Mouse (Mus musculus) ZHBTc4 (cell line): ENCODE results near the gene Unc5cl.
A peak's percentile ranks its signal among the peaks of the same experiment; 100 is the strongest.

Source experiments
- DNase-seq: peaks from one replicate; pipeline ENCODE4 v3.0.0-alpha.2; 2011; ENCODE audit warnings: low read depth, low spot score

Unc5cl gene

DNA sequence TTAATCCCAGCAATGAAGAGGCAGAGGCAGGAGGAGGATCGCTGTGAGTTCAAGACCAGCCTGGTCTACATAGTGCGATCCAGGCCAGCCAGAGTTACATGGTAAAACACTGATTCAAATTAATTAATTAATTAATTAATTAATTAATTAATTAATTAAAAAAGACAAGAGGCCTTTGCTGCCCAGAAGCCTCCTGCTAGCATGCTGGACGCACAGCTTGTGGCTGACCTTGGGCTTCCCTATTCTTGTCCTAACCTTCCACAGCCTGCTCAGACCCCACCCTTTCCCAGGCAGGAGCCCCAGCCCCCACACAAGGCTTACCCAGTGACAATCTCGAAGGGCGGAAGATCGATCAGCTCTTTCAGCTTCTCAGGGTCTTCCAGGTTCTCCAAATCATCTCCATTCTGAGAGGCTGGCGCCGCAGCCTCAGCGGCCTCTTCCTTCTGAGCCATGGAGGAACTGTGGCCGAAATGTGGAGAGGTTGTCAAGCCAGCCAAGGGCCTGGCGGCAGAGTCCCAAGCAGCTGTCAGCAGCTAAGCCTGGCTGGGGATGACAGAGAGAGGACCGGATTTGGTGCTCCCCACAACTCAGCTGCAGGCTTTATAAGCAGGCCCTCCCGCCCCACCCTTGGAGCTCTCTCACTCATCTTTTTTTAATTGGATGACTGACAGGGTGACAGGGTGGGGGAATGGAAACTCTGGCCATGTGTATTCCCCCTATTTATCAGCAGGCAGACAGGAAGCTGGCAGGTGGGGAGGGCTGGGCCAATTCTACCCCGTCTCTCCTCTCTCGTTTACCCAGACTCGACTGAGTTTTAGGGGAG, 22.3 kb upstream of the Unc5cl start, which contains the start of gene Apobec2:
Gene Apobec2, minus strand, starts transcription at position 773 of the 823 bp plus-strand sequence.
- peak; percentile 62 for DNase-seq

DNA sequence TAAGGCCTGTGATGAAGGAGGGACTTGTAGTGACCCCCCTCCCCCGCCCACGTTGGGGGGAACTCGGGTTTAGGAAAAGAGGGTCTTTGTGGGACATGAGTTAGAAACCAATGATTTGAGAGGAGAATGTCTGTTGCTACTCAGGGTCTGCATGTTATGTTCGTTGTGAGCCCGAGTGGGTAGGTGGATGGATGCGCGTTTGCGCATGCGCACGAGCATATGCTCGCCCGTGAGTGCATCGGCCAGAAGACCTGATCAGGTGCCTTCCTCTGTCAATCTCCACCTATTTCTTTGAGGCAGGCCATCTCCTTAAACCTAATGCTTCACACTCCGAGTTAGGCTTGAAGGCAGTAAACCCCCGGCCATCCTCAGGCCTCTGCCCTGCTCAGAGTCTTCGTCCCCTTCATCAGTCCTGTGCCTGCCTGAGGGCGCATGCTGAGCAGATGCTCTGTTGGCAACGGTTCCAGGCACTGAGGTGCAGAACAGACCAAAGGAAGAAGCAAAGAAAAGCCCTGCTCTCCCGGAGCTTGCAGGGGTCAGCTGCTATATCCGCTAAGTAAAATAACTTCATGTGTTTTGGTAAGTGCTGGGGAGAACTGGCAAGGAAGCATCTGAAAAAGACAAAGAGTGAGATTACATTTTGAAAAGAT, 21.6 kb upstream of the Unc5cl start:
- peak; percentile 68 for DNase-seq

DNA sequence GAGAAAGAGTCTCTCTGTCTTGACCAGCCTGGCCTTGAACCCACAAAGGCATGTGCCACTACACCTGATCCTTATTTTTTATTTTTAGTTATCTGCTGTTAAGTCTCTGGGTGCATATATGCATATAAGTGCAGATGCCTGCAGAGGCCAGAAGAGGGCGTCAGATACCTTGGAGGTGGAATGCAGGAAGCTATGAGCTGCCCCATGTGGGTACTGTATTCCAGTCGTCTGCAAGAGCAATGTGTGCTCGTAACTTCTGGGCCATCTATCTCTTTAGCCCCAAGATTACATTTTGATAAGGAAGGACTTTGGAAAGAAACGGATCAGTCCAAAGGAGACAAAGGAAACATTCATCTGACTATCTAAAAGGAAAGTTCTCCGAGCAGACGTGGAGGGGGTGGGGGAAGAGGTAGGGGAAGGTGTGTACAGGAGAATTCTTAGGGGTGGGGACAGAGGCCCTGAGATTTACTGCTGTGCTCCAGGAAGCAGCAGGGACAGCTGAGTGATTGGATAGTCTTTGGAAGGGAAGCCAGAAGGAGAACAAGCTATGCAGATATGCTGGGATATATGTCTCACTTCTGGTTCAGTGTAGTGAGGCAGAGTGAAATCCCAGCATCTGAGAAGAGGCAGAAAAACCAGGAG, 20.9 kb upstream of the Unc5cl start:
- DNase-seq, result peak; percentile 85

DNA sequence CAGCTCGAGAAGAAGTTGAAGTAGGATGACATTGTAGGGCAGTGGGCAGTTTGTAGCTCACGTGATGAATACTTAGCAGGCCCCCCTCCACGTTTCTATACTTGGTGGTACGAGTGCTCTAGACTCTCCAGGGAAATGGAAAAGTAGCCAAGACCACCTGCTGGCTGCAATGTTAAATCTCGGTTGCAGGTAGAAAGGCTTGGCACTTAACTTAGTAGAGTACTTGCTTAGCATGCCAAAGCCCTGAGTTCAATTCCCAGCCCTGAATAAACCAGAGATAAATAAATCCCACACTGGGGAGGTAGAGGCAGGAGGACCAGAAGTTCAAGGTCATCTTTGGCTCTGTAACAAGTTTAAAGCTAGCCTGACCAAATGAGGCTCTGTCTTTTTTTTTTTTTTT, 20.2 kb upstream of the Unc5cl start:
- peak; percentile 60 for DNase-seq

DNA sequence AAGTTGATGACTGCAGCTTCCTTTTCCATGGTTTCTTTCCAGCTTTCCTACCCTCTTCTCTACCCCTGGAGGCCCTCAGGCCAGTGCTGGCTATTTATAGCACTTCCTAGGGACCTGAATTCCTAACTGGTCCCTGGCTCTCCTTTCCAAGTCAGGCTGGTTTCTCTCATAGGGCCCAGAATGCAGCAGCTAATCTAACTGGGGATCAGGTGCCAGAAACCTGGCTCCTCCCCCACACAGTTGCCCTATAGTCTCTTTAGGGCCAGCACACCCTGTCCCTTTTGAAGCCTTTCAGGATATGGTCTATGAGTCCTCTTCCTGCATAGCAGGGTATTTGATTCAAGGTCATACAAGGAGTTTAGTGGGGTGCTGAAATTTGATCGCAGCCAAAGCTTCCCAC, 18.2 kb upstream of the Unc5cl start:
- DNase-seq, result peak; percentile 48

DNA sequence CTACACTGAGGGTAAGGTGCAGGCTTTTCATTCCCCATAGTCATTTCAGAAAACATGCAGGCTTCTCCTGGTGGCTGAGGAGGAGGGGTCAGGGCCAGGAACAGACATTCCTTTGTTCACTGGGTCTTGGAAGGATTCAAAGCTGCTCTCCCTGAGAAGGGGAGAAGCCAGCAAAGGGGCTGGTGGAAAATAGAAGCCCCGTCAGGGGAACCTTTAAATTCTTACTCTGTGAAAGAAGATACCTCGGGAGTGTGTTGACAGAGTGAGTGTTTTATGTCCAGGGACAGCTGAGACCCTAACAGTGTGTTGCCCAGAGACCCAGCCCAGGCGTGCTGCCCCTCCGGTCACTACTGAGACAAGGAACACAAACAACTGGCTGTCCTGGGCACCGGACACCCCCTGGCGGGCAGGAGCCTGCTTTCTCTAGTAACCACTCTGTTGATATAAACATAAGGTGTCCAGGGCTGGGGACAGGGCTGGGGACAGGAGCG, 17.2 kb upstream of the Unc5cl start:
- no peak for DNase-seq

DNA sequence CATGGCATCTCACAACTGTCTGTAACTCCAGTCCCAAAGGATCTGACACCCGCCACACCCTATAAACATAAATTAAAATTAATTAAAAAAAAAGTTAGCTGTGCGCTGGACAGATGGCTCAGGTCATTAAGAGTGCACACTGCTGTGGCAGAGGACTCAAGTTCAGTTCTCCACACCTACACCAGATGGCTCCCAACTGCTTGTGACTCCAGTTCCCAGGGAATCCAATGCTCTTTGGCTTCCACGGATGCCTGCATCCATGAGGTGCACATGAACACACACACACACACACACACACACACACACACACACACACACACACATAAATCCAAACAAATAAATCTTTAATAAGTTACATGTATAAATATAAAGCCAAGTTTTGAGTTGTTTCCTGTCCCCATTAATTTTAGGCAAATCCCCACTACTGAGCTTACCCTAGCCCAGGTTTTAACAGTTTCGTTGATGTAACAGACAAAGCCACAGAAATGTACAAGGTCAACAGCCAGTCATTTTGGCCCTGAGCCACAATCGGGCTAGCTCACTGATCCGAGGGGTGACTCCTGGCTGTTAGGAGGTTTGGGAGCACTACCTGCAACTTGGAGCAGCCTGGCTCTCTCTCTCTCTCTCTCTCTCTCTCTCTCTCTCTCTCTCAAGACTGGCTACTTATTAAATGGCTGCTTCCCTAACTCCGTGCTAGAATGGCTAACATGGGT, 11.8 kb upstream of the Unc5cl start:
- DNase-seq, result peak; percentile 36

DNA sequence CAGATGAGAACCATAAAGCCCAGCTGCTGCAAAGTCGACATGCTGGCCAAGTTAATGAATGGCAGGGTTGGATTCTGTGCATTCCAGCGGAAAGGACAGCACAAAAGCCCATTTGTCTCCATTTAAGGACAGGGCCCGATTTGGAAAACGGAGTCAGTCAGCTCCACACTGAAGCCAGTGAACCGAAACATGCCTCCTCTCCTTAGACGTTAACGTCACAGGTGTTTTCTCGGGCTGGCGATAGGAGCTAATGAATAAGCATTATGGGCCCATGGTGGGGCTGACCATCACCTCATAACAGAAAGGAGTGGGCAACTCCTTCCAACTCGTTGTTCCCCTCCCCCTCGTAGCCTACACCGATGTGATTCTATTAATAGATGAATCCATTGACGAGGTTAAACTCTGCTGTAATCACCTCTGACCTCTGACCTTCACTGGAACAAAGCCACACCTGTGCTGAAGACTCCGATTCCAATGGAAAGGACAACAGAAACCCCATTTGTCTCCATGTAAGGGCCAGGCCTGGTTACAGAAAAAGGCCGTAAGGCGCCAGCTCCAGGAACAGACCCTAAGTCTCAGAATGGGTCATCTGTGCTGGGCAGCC, 11.1 kb upstream of the Unc5cl start:
- no peak for DNase-seq

DNA sequence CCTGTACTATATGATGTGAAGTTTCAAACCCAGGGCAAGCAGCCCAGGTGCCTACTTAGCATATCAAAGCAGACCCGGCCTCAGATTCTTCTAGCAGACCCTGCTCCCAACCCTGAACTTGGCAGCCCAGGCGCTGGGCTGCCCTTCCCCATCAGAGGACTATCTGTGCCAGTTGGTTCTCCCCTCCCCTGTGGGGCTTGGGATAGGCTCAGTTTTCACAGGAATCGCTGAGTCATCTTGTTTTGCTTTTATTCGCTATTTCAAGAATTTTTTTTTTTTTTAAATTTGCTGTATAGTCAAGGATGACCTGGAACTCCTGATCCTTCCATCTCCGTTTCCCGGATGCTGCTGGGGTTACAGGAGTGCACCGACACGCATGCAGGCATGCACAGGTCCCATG, 7.0 kb upstream of the Unc5cl start:
- no peak for DNase-seq

DNA sequence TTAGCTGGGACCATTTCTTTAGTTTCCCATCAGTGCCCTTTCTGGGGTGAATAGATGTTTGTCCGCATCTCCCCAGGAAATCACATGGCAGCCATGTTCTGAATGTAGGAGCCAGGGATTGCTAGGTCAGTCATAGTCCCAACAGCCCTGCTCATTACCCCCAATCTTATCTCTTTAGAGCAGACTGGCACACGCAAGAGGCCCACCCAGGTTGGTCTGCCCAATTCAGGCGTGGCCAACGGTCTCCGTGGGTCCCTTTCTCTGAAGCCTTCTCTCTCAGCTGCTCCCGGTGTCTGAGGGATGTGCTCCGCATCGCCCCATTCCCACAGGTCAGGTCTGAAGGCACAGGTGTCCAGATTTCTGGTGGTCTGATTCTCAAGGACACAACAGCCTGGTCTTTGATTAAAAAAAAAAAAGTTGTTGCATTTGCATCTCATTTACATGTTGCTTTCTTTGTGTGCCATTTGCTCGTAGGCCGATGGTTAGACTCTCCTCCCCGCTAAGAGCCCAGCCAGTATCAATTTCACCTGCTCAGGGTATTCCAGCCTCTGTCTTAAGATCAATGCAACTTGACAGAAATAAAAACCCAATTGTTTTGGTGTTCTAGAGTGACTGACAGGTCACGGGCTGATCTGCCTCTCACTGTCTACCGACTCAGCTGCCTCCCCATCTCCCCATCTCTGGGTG, 3.9 kb upstream of the Unc5cl start:
- no peak for DNase-seq

DNA sequence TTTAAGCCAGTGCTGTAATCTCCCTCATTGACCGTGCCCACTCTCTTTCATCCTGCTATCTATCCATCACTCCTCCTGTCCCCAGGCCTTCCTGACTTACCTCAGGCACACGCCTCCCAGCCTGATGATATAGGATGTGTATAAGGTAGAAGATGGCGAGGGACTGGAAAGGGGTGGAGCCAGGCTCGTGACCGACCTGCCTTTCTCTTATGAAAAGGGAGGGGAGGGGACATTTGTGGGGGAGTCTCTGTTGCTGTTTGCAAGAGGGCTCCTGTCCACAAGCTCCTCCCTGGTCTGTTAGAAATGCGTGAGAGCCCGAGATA, 3.4 kb upstream of the Unc5cl start, which contains the start of gene Tspo2:
Gene Tspo2, minus strand, starts transcription at position 170 of the 323 bp plus-strand sequence.
- peak; percentile 39 for DNase-seq

DNA sequence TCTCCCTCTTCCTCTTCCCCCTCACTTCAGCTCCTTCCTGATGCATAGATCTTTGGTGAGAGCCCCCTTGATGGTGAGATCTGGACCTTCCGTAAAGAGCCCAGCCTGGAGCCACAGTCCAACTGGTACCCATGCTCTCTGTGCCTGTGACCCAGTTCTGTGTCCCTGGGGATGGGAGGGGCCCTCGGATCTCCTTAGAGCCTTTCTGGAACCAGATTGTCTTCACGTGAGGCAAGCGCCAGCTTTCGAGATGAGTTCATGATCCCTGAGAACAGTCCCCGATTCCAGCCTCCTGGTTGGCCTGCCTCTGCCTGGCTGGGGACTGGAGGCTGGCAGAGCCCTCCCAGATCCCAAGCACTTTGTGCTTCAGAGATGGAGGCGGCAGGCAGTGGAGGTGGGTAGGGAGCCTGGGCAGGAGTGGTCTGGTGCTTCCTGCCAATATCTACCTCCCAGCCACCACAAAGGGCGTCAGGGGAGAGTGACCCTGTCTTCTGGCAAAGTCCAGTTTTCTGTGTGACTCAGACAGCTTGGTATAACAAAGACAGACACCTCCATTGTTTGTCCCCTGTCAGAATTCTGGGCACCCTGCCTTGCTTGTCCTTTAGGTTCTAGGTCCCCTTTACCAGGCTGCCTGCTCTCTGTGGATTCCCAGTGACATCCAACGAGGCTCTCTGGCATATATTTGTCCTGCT, 2.8 kb upstream of the Unc5cl start:
- DNase-seq, result no peak

DNA sequence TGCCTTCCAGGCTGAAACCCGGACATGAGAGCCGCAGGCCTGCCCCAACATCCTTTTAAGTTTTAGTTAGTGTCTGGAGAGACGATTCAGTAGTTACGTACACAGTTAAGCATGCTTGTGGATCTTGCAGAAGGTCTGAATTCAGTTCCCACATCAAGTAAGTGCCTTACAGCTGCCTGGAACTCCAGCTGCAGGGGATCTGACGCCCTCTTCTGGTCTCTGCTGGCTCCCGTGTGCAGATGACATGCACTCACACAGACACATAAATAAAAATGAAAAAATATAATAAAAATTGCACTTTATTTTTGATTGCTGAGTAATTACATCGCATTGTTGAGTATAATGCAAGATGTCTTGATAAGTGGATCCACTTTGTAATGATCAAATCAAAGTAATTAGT, 1.2 kb upstream of the Unc5cl start:
- no peak for DNase-seq

DNA sequence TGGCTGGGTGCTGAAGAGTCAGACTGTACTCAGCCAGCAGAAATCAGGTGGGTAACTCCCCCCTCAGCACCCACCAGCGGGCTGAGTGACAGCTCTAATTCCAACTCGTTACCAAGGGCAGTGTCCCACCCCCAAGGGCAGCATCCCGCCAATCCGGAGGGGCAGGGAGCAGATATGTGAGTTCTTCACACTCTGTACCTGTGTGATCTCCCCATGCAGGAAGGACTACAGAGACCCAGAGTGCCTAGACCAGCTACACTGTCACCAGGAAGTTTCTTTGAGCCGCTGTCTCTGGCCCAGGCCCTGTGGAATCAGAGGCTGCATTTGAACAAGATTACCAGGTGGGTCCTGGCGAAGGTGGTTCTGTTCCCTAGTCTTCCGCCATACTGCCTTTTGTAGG, 511 bp upstream of the Unc5cl start:
- DNase-seq, result peak; percentile 46

DNA sequence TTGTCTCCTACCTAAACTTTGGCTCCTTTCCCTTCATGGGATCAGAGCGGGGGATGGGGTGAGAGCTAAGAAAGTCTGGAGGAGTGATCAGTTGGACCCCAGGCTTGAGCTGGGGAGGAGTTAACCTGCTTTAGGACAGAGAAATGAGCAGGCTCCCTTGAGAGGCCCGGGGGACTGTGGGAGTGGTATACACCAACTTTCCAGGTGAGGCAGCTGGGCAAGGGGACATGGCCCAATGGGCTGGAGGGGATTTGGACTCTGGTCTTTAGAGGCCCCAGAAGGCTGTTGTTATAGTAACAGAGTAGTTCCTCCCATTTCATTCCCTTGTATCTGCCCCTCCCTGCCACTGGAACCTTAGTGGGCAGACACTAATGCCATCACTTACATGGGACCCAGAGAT, 1.3 kb downstream of the Unc5cl start:
- DNase-seq, result no peak

DNA sequence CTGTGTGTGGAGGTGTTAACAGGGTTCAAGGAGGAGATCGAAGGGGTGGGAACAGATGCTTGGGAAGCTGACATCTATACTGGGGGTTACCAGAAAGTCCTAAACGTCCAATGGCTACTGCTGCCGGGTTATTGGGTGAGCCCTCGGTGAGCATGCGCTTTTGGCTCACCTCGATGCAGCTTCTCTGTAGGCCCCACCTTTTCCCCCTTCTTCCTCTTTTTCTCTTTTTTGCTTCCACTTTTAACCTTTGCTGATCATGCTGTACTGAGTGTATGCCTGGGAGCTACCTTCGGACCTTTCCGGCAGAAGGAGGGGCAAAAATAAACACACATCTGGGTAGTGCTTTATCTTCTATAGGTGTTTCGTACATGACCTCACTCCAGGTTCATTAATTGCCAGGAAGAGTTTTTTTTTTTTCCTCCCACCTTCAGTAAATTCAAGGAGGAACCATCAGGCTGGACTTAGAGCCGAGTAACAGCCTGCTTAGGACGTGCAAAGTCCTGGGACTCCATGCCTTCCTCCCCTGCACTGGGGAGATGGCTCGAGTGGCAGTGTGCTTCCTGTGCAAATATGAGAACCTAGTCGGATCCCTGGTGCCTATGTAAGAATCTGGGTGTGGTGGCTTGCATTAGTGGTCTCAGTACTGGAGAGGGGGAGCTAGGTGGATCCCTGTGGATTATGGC, 3.4 kb downstream of the Unc5cl start:
- DNase-seq, result no peak

DNA sequence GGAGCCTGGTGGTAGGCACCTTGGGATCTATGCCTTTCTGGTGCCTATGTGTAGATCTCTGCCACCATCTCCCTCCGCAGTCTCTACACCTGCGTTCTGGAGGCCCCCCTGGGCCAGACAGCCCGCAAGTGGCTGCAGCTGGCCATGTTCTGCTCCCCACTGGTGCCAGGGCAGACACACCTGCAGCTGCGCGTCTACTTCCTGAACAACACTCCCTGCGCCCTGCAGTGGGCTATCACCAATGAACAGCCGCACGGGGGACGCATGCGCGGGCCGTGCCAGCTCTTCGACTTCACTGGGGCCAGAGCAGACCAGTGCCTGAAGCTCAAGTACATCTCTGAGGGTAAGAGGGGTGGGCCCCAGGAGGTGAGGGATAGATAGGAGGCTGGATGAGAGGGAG, 7.4 kb downstream of the Unc5cl start:
- DNase-seq, result no peak

DNA sequence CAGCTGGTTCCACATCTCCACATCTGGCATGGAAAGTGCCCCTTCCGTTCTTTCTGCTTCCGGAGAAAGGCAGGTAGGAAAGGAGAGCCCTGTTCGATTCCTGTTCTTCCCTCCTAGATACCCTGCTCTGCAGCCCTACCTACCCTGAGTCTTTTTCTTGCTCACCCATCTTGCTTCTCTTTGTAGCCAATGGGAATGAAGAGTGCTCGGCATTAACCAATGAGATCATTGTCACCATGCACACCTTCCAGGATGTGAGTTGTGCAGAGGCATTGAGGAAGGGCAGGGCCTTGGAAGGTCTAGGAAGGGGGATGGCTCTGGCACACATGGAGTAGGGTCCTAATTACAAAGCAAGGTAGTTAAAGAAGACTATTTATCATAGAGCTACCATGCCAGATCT, 8.7 kb downstream of the Unc5cl start:
- DNase-seq, result no peak

DNA sequence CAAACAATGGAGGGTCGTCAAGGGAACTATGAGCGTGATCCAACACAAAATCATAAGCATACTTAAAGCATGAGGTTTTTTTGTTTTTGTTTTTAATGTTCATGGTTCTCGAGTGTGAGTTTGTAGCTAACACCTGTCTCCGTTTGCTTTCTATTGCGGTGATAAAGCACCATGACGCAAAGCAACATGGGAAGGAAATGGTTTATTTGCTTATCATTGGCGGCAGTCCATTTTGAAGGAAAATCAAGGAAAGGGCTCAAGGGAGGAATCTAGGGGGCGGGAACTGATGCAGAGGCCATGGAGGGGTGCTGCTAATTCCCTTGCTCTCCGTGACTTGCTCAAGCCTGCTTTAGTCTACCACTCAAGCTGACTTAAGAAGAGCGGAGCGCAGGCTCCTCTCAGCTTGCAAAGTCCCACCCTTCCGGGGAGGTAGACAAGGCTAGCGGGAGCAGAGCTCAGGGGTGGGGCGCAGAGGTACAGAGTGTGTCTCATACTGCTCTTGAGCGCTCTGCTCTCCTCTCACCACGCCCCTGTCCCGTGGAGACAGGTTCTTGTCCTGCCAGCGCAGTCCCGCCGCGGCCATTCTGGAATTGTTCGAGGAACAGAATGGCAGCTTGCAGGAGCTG, 12.2 kb downstream of the Unc5cl start:
- peak; percentile 65 for DNase-seq
